Mouse (Mus musculus): ENCODE measurements around the gene Tmem109.

The Tmem109 gene

DNA sequence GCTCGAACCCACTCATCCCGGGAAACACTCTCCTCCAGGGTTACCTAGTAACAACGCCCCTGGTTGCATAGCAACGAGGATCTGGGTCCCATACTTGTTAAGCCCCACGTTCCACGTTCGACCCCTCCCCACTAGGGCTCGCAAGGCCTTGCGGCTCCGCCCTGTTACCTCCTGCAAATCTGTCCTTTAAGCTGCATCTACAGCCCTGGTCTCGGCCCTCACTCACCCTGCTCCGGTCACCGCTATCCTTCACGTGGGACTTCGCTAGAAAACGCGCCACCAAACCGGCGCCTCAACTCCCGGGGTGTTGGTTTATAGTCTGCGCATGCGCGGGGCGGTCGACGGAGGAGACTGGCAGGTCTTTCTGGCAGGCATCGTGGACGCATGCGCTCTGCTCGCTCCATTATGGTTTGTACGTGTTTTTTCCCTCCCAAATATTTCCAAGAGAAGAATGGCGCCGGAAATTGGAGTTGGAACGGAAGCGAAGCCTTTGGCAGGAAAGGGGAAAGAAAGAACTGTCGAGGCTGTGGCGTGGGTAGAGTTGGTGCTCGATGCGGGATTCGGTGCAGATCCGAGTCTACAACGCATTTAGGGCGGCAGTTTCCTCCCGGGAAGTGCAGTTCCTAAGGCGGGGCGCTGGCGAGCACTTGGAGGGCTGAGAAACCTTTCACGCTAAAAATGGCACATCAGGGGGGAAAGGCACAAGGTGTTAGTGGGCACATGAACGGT, at the start of gene Tmem109:
Gene Tmem109, minus strand, starts transcription at position 576 of the 729 bp plus-strand sequence.
- ATAC-seq (ENCODE audit: low TSS enrichment), result peak; percentile 87

DNA sequence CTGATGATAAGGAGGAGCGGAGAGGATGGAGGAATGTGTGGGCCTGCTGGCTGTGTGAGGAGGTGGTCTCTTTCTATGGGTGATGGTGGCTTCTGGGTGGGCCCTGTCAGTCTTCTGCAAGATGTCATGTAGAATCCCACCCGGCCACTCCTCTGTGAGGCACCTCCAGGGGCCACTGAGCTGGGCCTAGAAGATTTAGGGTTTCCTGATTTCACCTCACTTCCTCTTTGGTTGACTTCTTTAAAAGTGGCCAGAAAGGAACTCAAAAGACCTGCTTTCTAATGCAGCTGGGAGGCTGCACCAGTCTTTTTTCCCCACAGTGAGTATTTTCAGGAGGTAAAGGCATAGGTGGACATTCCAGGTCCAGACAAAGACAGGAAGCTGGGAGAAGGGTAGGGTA, 48.8 kb upstream of the Tmem109 start:
- no peak for ATAC-seq (ENCODE audit: low TSS enrichment)

DNA sequence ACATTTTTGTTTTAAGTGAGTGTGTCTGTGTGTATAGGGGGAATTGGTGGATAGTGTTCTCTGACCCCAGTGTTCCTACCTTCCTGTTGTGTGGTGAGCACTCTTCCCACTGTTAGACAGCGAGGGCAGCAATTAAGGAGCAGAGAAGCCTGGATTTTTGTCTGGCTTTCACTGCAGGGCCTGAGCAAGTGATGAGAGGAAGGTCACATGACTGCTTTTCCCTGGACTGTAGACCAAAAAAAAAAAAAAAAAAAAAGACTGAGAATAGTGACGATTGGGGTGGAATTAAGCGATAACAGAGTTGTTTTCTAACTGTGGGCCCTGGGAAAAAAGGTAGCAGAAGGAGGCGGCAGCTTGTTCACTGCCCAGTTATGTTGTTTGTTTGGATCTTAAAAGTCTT, 44.9 kb upstream of the Tmem109 start:
- no peak for ATAC-seq (ENCODE audit: low TSS enrichment)

- no peak for ATAC-seq (ENCODE audit: low TSS enrichment)
Observed at GRCm38 (mm10) chr19:10926123-10926621, 44.4 kb upstream of the Tmem109 start.

DNA sequence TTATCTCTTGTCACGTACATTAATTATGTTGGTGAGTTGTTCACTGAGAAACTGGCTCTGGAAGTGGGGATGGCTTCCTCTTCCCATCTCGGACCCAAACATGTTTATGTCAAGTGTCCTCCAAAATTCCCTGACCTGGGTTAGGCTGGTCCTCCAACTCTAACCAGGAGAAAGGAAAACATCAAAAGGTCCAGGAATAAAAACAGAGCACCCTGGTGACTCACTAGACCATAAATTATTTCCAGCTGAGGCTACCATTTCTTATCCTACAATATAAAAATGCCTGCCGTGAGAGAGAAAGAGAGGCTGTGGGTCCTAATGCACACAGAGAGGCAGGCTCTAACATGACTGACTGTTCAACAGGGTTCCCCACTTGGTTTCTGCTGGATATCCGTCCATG, 42.4 kb upstream of the Tmem109 start:
- ATAC-seq (ENCODE audit: low TSS enrichment), result no peak

DNA sequence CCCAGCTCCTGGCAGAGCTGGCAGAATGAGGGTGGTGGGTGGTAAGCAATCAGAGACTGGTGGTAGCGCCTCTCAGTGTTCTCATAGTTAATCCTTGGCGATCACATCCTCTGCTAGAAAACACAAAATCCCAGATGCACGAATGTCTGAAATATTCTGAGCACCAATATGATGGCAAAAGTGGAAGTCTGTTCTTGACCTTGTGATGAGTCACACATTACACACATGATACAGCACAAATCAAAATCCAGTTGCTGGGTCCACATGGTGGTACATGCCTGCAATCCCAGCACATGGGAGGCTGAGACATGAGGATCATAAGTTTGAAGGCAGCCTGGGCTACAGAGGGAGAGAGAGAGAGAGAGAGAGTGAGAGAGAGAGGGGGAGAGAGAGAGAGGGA, 39.3 kb upstream of the Tmem109 start:
- ATAC-seq (ENCODE audit: low TSS enrichment), result no peak

GRCm38 (mm10) chr19:10920532-10920931, 38.7 kb upstream of the Tmem109 start, which contains the start of gene Zp1:
TSS of gene Zp1 (minus strand) at chr19:10920632.
- no peak for ATAC-seq (ENCODE audit: low TSS enrichment)

DNA sequence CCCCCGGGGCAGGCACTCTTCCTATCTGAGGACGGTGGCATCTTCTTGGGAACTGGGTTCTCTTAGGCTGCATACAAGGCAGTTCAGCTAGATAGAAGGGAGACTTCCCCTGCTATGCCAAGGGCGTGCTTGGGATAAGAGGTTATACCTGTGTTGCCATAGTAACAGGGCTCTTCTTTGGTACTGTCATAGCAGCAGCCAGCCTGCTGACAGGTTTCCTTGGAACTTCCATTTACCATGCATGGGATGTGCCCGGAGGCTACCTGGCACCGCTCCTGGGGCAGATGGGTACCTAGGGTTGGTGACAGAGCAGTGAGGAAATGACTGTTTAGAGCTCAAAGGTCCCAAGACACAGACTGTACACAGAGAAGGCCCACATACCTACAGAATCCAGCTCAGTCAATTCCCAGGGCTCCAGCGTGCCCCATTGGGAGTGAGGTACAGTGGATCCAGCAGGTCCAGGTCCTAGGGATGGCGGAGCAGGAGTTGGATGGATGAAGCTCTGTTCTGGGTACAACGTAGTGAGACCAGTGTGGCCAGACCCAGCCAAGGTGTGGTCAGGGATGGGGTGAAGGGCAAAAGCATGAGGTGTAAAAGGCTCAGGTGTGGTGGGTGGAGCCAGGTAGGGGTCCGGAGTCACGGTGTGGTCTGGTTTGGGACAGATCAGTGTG, 36.7 kb upstream of the Tmem109 start:
- no peak for ATAC-seq (ENCODE audit: low TSS enrichment)

GRCm38 (mm10) chr19:10916506-10916905, 34.7 kb upstream of the Tmem109 start:
- no peak for ATAC-seq (ENCODE audit: low TSS enrichment)

DNA sequence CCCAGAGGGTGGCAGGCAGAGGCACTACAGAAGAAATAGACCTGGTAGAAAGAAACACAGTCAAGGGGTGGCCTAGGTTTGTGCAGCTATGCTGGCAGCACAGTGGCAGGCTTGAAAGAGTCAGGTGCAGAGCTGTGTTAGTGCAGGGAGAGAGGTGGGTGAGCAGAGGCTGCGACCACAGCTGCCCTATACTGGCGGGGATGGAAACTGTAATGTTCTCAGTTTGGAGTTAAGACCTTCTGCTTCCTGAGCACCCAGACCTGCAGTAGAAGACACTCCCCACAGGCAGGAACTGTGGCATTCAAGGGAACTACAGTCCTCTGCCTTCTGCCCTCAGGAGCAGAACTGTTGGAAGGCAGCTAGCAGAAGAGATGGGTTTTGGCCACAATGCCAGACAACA, 33.1 kb upstream of the Tmem109 start:
- ATAC-seq (ENCODE audit: low TSS enrichment), result no peak

- no peak for ATAC-seq (ENCODE audit: low TSS enrichment)
Observed at GRCm38 (mm10) chr19:10914291-10914690, 32.5 kb upstream of the Tmem109 start.

GRCm38 (mm10) chr19:10909087-10909721, 27.4 kb upstream of the Tmem109 start:
- ATAC-seq (ENCODE audit: low TSS enrichment), result no peak

DNA sequence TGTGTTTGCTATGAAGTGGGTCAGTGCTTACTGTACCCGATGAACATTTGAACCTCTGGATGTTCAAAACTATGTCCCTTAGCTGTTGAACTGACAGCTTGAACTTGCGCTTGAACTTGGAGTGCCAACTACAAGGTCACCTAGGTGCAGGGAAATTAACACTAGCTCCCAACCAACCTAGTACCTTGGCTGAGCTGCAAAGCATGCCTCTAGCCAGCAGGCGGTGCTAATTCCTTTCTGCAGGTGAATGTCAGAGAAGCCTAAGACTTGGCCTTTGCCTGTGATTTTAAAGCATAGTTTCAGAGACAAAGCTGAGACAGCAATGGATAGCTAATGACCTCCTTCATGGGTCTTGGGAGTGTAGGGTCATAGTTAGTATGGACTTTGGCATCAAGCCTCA, 26.1 kb upstream of the Tmem109 start:
- peak; percentile 42; the same call in 1 of the 2 replicates for ATAC-seq (ENCODE audit: low TSS enrichment)

- ATAC-seq (ENCODE audit: low TSS enrichment), result no peak
Observed at GRCm38 (mm10) chr19:10905728-10906000, 23.9 kb upstream of the Tmem109 start.

GRCm38 (mm10) chr19:10904927-10905727, 23.3 kb upstream of the Tmem109 start:
- peak; percentile 83 for ATAC-seq (ENCODE audit: low TSS enrichment)

DNA sequence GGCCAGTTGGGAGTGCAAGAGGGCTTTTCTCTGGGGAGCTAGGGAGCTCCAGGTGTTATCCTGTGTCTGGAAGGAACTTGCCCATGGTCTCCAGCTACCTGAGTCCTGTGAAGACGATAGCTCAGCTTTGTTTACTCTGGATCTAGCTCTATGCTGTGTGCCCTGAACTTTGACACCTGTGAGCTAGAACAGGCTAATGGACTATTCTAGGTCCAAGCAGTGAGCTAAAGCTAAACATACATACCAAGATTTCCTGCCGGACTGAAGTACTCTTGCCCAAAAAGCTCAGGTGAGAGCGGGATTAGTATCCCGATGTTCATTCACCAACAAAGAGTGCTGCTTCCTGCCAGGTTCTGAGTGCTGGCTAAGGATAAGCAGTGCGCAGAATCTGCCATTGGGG, 22.7 kb upstream of the Tmem109 start:
- no peak for ATAC-seq (ENCODE audit: low TSS enrichment)

- ATAC-seq (ENCODE audit: low TSS enrichment), result no peak
Observed at GRCm38 (mm10) chr19:10901046-10901445, 19.2 kb upstream of the Tmem109 start.

DNA sequence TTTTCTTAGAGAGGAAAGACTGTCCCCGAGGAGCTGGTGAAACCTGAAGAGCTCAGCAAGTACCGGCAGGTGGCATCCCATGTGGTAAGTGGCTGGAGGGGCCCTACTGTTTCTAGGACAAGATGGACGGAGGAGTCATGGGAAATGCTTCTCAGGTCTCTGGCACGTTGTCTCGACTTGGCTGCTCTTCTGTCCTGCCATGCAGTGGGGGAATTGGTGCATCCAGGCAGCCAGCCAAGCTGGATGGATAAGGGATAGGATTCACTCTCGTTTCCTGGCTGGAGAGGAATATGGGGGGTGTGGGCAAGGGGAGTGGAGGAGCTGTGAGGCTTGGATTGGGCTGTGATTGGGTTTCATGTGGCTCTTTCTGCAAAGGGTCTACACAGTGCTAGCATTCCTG, 18.5 kb upstream of the Tmem109 start:
- ATAC-seq (ENCODE audit: low TSS enrichment), result no peak

GRCm38 (mm10) chr19:10897491-10897890, 15.7 kb upstream of the Tmem109 start:
- no peak for ATAC-seq (ENCODE audit: low TSS enrichment)

- ATAC-seq (ENCODE audit: low TSS enrichment), result no peak
Observed at GRCm38 (mm10) chr19:10896849-10897248, 15.0 kb upstream of the Tmem109 start.

- no peak for ATAC-seq (ENCODE audit: low TSS enrichment)
Observed at GRCm38 (mm10) chr19:10895708-10896107, 13.9 kb upstream of the Tmem109 start.

- peak; percentile 95 for ATAC-seq (ENCODE audit: low TSS enrichment)
Observed at GRCm38 (mm10) chr19:10895016-10895528, 13.3 kb upstream of the Tmem109 start, which contains the start of gene Prpf19. TSS of gene Prpf19 (plus strand) at chr19:10895231.

All from frontal cortex, adult (tissue).